Mouse (Mus musculus): ENCODE data around the gene Lct. TPM values are rescaled to one million over a fixed set of nuclear protein-coding genes. Genes with fewer than 3 reads are reported as not detected.

The Lct gene
- polyA plus RNA-seq (2012; rRNA removed) = 0.08 and 0.23 TPM in 2 replicates

GRCm38 (mm10) chr1:128328218-128328617 is at the start of gene Lct:
TSS of gene Lct (minus strand) at chr1:128328318.

GRCm38 (mm10) chr1:128359554-128360376 is 31.6 kb upstream of the Lct start, which contains the start of gene Mcm6:
TSS of gene Mcm6 (minus strand) at chr1:128359664.

DNA sequence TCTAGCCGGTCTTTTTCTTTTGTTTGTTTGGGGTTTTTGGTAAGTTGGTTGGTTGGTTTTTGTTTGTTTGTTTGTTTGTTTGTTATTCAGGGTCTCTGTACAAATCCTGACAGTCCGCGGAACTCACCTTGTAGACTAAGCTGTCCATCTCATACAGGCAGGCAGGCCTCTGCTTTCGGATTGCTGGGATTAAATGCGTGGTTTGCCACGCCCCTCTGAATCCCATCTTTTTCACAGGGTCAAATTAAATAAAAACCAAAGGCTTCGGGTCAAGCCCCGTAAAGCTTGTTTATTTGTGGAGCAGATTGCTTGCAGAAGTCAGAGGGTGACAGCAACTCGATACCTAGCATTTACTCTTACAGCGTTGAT is 84.5 kb downstream of the Lct start, which contains the start of gene Ubxn4:
Ubxn4 (plus strand) TSS at position 338 of the 369 bp plus-strand sequence.

Other genes starting within 250 kb of the Lct start
- 2.3 and 2.4 TPM in 2 replicates for gene Zranb3, start 225.3 kb downstream of the Lct start, polyA plus RNA-seq (2012; rRNA removed)
- 13.4 and 18.1 TPM in 2 replicates for gene R3hdm1, start 225.0 kb downstream of the Lct start, polyA plus RNA-seq (2012; rRNA removed)
- 16.4 and 17.9 TPM in 2 replicates for gene Ubxn4, start 84.4 kb downstream of the Lct start, polyA plus RNA-seq (2012; rRNA removed)
- gene Mcm6, start 31.3 kb upstream of the Lct start, polyA plus RNA-seq (2012; rRNA removed) = 62.5 and 64.0 TPM in 2 replicates
- gene Dars, start 89.0 kb upstream of the Lct start, polyA plus RNA-seq (2012; rRNA removed) = 48.0 and 50.4 TPM in 2 replicates